Mouse (Mus musculus): ENCODE results near the gene Trim80. TPM values are rescaled to one million over a fixed set of nuclear protein-coding genes. Genes with fewer than 3 reads are reported as not detected.

Gene Trim80
- polyA plus RNA-seq, 1 experiment, result not detected

DNA sequence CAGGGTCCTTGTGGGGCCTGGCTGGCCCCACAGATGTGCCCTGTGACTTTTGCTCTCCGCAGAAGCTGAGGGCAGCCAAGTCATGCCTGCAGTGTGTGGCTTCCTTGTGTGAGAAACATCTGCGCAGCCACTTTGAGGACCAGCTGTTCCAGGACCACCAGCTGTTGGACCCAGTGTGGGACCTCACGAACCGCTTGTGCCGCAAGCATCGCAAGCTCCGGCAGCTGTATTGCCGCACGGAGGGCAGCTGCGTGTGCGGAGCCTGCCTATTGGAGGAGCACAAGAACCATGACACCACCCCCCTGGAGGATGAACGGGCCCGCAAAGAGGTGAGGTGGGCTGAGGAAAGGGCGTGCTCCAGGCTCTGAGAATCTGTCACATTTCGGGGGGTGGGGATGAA lies 1.1 kb downstream of the Trim80 start:
- H3ac ChIP-seq (ENCODE audit: control insufficient read depth, insufficient read length, low read depth), result no peak overlapping the region
- no peaks in the 10 kb centered on the region for H3K79me2 ChIP-seq (ENCODE audit: control insufficient read depth, insufficient read depth)
- no peaks in the 10 kb centered on the region for H3K36me3 ChIP-seq (ENCODE audit: control insufficient read depth, insufficient read depth)
- TF ChIP-seq USF1 (IDR thresholded peaks at IDR 0.05; ENCODE audit: low read depth), result no peak
- no peak for TF ChIP-seq MYOD1 (IDR thresholded peaks at IDR 0.05; ENCODE audit: control insufficient read depth, insufficient read length, low read depth)
- TF ChIP-seq CTCF (IDR thresholded peaks at IDR 0.05; ENCODE audit: control insufficient read depth, insufficient read depth, insufficient read length), result no peak
- TF ChIP-seq MYOG (IDR thresholded peaks at IDR 0.05; ENCODE audit: control insufficient read depth, extremely low read depth, insufficient read length), result no peak
- no peak for TF ChIP-seq CEBPB (IDR thresholded peaks at IDR 0.05; ENCODE audit: low read depth)
- TF ChIP-seq FOSL1 (IDR thresholded peaks at IDR 0.05; ENCODE audit: insufficient read depth, low read length, poor library complexity, severe bottlenecking), result no peak
- TF ChIP-seq MAX (IDR thresholded peaks at IDR 0.05), result no peak
- H3K79me3 ChIP-seq (ENCODE audit: low read depth), result no peaks in the 10 kb centered on the region
- no peak overlapping the region for H3K4me3 ChIP-seq (ENCODE audit: insufficient read depth, poor library complexity, severe bottlenecking)
- peaks cover 3% of the 10 kb centered on the region for H3K27me3 ChIP-seq (ENCODE audit: control insufficient read depth, insufficient read depth, insufficient read length)

DNA sequence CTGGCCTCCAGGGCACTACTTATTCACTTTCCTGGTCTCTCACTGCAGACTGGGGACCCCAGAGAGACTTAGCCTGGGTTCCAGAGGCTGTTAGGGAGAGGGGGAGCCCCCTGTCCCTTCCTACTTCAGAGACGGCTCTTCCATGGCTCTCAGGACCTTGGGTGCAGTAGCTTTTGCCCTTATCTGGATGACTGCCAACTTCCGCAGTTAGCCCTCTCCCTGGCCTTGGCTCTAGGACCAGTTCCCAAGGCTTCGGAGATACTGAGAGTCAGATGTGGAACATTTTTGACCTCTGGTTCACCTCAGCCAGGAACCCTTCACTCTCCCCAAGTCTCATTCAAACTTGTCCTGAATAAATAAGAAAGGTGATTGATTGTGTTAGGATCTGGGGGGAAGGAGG lies 6.6 kb downstream of the Trim80 start:
- H3ac ChIP-seq (ENCODE audit: control insufficient read depth, insufficient read length, low read depth), result no peak overlapping the region
- TF ChIP-seq CEBPB (IDR thresholded peaks at IDR 0.05; ENCODE audit: low read depth) (no peak), MAX (IDR thresholded peaks at IDR 0.05) (no peak), USF1 (IDR thresholded peaks at IDR 0.05; ENCODE audit: low read depth) (no peak), FOSL1 (IDR thresholded peaks at IDR 0.05; ENCODE audit: insufficient read depth, low read length, poor library complexity, severe bottlenecking) (no peak), MYOD1 (IDR thresholded peaks at IDR 0.05; ENCODE audit: control insufficient read depth, insufficient read length, low read depth) (no peak), CTCF (IDR thresholded peaks at IDR 0.05; ENCODE audit: control insufficient read depth, insufficient read depth, insufficient read length) (no peak), MYOG (IDR thresholded peaks at IDR 0.05; ENCODE audit: control insufficient read depth, extremely low read depth, insufficient read length) (no peak)
- no peaks in the 10 kb centered on the region for H3K79me2 ChIP-seq (ENCODE audit: control insufficient read depth, insufficient read depth)
- H3K36me3 ChIP-seq (ENCODE audit: control insufficient read depth, insufficient read depth), result no peaks in the 10 kb centered on the region
- no peak overlapping the region for H3K4me3 ChIP-seq (ENCODE audit: insufficient read depth, poor library complexity, severe bottlenecking)
- H3K79me3 ChIP-seq (ENCODE audit: low read depth), result no peaks in the 10 kb centered on the region
- peaks cover 38% of the 10 kb centered on the region for H3K27me3 ChIP-seq (ENCODE audit: control insufficient read depth, insufficient read depth, insufficient read length)

DNA sequence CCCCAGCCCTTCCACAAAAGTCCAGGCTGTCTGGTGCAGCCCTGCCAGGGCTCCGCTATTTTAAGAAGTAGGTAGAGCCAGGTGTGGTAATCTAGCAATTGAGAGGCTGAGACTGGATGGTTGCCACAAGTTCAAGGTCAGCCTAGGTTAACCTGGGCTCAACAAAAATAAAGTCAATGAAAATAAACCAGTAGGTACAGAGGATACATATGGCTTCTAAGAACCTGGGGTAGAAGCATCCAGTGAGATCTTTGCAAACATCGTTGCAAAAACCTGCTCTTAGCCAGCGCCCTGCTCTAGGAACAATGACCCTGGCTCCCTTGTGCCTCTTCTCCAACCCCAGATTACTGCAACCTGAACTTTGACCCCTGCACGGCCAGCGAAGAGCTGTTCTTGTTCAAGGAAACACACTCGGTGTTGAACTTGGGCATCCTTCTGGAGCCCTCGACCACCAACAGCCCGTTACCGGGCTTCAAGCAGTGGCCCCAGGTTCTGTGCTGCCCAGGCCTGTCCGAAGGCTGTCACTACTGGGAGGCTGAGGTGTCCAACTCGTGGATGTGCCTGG lies 7.1 kb downstream of the Trim80 start:
- peaks cover 38% of the 10 kb centered on the region for H3K27me3 ChIP-seq (ENCODE audit: control insufficient read depth, insufficient read depth, insufficient read length)
- no peak for TF ChIP-seq MAX (IDR thresholded peaks at IDR 0.05)
- no peak for TF ChIP-seq CTCF (IDR thresholded peaks at IDR 0.05; ENCODE audit: control insufficient read depth, insufficient read depth, insufficient read length)
- no peak for TF ChIP-seq MYOD1 (IDR thresholded peaks at IDR 0.05; ENCODE audit: control insufficient read depth, insufficient read length, low read depth)
- no peak for TF ChIP-seq MYOG (IDR thresholded peaks at IDR 0.05; ENCODE audit: control insufficient read depth, extremely low read depth, insufficient read length)
- no peak for TF ChIP-seq USF1 (IDR thresholded peaks at IDR 0.05; ENCODE audit: low read depth)
- no peak for TF ChIP-seq FOSL1 (IDR thresholded peaks at IDR 0.05; ENCODE audit: insufficient read depth, low read length, poor library complexity, severe bottlenecking)
- TF ChIP-seq CEBPB (IDR thresholded peaks at IDR 0.05; ENCODE audit: low read depth), result no peak
- H3K4me3 ChIP-seq (ENCODE audit: insufficient read depth, poor library complexity, severe bottlenecking), result no peak overlapping the region
- H3K36me3 ChIP-seq (ENCODE audit: control insufficient read depth, insufficient read depth), result no peaks in the 10 kb centered on the region
- H3K79me3 ChIP-seq (ENCODE audit: low read depth), result no peaks in the 10 kb centered on the region
- H3K79me2 ChIP-seq (ENCODE audit: control insufficient read depth, insufficient read depth), result no peaks in the 10 kb centered on the region
- H3ac ChIP-seq (ENCODE audit: control insufficient read depth, insufficient read length, low read depth), result no peak overlapping the region

DNA sequence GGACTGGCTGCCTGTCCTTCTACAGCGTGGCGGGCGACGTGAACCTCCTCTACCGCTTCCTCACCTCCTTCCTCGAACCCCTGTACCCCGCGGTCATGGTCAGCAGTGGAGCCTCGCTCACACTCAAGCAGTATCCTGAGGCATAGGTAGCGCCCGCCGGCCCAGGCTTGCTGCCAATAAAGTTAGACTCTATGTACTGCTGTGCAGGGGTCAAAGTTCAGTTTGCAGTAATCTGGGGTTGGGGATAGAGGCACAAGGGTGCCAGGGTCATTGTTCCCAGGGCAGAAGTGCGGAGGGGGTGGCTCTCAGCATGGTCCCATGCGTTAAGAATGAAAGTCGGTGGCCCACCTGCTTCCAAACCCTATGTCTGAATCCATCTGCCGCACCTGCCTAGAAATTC lies 7.7 kb downstream of the Trim80 start:
- Histone ChIP-seq H3K36me3 (ENCODE audit: control insufficient read depth, insufficient read depth) (no peaks in the 10 kb centered on the region), H3K79me3 (ENCODE audit: low read depth) (no peaks in the 10 kb centered on the region), H3K79me2 (ENCODE audit: control insufficient read depth, insufficient read depth) (no peaks in the 10 kb centered on the region), H3K4me3 (ENCODE audit: insufficient read depth, poor library complexity, severe bottlenecking) (no peak overlapping the region), H3ac (ENCODE audit: control insufficient read depth, insufficient read length, low read depth) (no peak overlapping the region), H3K27me3 (ENCODE audit: control insufficient read depth, insufficient read depth, insufficient read length) (peaks cover 39% of the 10 kb centered on the region)
- TF ChIP-seq CEBPB (IDR thresholded peaks at IDR 0.05; ENCODE audit: low read depth), result no peak
- TF ChIP-seq CTCF (IDR thresholded peaks at IDR 0.05; ENCODE audit: control insufficient read depth, insufficient read depth, insufficient read length), result no peak
- no peak for TF ChIP-seq FOSL1 (IDR thresholded peaks at IDR 0.05; ENCODE audit: insufficient read depth, low read length, poor library complexity, severe bottlenecking)
- TF ChIP-seq MYOD1 (IDR thresholded peaks at IDR 0.05; ENCODE audit: control insufficient read depth, insufficient read length, low read depth), result no peak
- no peak for TF ChIP-seq MAX (IDR thresholded peaks at IDR 0.05)
- TF ChIP-seq USF1 (IDR thresholded peaks at IDR 0.05; ENCODE audit: low read depth), result no peak
- TF ChIP-seq MYOG (IDR thresholded peaks at IDR 0.05; ENCODE audit: control insufficient read depth, extremely low read depth, insufficient read length), result no peak

DNA sequence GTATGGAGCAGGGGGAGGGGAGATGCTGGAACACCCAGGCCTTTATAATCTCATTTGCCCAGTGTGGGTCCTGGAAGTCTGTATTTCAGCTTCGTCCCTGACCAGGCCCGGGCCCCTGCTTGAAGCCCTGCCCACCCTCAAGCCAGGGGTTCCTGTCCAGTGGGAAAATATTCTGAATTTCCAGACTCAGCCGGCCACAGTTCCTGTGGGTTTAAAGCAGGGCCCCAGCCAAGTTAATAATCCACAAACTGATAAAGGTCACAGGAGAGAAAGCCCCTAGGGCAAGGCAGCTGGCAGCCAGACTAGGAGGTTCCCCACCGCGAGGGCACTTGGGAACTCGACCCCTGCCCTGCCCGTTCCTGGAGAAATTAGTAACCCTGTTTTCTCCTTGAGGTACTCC lies 8.7 kb downstream of the Trim80 start:
- Histone ChIP-seq H3K36me3 (ENCODE audit: control insufficient read depth, insufficient read depth) (no peaks in the 10 kb centered on the region), H3ac (ENCODE audit: control insufficient read depth, insufficient read length, low read depth) (no peak overlapping the region), H3K27me3 (ENCODE audit: control insufficient read depth, insufficient read depth, insufficient read length) (peaks cover 43% of the 10 kb centered on the region), H3K4me3 (ENCODE audit: insufficient read depth, poor library complexity, severe bottlenecking) (no peak overlapping the region), H3K79me3 (ENCODE audit: low read depth) (no peaks in the 10 kb centered on the region), H3K79me2 (ENCODE audit: control insufficient read depth, insufficient read depth) (no peaks in the 10 kb centered on the region)
- TF ChIP-seq USF1 (IDR thresholded peaks at IDR 0.05; ENCODE audit: low read depth), result no peak
- TF ChIP-seq MAX (IDR thresholded peaks at IDR 0.05), result no peak
- TF ChIP-seq CTCF (IDR thresholded peaks at IDR 0.05; ENCODE audit: control insufficient read depth, insufficient read depth, insufficient read length), result no peak
- no peak for TF ChIP-seq FOSL1 (IDR thresholded peaks at IDR 0.05; ENCODE audit: insufficient read depth, low read length, poor library complexity, severe bottlenecking)
- no peak for TF ChIP-seq MYOD1 (IDR thresholded peaks at IDR 0.05; ENCODE audit: control insufficient read depth, insufficient read length, low read depth)
- TF ChIP-seq CEBPB (IDR thresholded peaks at IDR 0.05; ENCODE audit: low read depth), result no peak
- TF ChIP-seq MYOG (IDR thresholded peaks at IDR 0.05; ENCODE audit: control insufficient read depth, extremely low read depth, insufficient read length), result no peak

Measured in C2C12 (cell line).